Mouse (Mus musculus) adrenal gland, postnatal 25 days (tissue): ENCODE data around the gene Cacna1a. TPM values are rescaled to one million over a fixed set of nuclear protein-coding genes. Genes with fewer than 3 reads are reported as not detected.

Source experiments
- DNase-seq: peaks from one replicate; pipeline ENCODE4 v3.0.0; 2021; ENCODE audit warnings: mixed read lengths
- total RNA-seq: library from RNA; stranded (reverse); gene quantifications from 2 replicates; pipeline ENCODE4 v1.2.3, GENCODE M21; 2021

Gene Cacna1a
- total RNA-seq, 1 experiment from 2014 or later, result 8.0 TPM

DNA sequence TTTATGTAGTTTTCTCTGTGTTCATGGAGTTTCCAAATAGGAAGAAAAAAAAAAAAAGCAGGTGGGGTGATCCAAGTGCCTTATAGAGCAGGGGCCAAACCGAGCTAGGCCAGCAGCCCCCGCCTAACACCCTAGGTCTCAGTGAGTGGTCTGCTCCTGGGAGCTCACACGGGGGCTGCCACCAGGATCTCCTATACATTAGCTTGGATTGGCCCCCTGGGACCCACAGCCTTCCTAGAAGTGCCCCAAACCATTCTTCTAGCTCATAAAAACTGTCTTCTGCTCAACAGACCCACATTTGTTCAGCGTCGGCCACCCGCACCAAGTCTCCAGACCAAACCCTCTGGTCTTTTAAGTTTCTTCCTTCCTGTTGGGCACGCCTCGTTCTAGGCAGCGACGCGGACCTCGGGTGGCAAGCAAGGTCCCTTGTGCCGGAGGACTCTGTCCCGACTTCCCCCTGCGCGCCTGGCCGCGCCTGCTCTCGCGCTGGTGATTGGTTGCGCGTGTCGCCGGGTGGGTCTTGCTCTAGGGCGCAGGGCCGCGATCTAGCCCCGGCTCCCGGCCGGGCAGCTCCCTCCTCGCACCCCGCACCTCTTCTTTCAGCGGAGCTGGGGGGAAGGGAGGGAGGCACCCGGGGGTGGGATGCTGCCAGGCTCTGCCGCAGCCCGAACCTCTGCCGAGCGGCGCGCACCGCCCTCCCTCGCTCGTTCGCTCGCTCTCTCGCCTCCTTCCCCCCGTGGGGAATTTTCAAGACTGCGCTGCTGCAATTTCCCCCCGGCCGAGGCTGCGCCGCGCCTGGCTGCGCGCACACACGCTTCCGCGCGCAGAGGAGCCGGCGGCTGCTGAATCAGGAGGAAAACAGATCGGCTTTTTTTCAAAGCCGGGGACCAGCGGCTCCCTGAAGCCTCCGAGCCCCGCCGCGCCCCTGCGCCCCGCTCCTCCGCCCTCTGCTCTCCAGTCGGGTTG lies 25.9 kb downstream of the Cacna1a start:
- peak; percentile 45 for DNase-seq

DNA sequence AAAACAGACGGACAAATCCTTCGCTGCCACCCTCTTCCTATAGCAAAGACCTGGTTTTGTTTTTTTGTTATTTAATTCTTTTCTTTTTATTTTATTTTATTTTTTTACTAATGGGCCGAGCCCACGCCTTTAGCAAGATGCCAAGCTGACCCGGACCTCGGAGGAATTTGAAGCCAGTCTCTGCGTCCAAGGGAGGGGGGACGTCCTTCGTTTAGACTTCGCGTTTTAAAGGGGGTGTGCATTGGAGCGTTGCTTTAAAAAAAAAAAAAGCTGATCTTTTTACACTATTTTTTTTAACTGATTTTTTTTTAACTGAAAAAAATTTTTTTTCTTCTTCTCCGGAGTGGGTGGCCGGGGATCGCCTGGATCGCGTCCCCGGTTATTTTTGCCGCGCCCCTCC lies 26.7 kb downstream of the Cacna1a start:
- DNase-seq, result no peak

DNA sequence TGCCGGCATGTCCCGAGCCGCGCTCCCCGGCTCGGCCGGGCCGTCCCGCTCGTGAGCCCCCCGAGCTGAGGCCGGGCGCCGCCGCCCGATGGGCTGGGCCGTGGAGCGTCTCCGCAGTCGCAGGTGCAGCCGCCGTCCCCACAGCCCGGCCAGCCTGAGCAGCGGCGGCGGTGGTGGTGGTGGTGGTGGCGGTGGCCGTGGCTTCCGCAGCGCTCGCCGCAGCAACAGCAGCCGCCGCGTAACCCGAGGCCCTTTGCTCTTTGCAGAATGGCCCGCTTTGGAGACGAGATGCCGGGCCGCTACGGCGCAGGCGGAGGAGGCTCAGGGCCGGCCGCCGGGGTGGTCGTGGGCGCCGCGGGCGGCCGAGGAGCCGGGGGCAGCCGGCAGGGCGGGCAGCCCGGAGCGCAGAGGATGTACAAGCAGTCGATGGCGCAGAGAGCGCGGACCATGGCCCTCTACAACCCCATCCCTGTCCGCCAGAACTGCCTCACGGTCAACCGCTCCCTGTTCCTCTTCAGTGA lies 27.2 kb downstream of the Cacna1a start:
- DNase-seq, result peak; percentile 24

DNA sequence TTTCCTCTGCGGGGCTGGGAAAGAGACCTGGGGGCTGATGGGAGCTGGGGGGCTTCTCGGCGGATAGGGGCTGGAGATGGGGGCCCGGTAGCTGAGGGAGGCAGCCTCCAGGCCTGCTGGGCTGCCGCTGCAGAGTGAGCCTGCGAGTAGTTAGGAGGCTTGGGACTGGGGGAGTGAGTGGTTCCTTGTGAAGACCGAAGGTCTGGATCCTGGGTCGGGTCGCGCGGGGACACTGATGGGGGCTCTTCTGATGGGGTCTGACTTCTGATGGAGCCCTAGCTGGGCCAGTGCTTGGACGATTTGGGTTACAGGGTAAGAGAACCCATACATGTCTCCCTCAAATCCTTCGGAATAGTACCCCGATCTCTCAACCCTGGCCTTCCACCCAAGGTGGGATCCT lies 27.8 kb downstream of the Cacna1a start:
- no peak for DNase-seq

DNA sequence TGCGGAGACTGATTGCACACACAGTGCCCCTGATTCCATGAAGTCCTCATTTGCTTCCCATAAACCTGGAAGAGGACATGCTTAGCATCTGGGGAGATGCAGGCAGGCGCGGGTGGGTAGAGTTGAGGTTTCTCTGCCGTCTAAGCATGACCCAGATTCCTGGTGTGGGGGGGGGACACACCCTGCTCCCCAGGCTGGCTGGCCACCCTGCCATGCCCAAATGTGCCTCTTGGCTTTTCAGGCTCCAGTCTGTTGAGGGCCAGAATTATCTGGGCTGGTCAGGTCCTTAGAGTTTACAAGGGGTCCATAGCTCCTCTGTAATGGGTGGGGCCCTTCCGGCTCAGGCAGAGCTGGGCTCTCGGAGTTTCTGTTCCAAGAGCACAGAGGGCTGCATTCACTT lies 28.7 kb downstream of the Cacna1a start:
- DNase-seq, result no peak

DNA sequence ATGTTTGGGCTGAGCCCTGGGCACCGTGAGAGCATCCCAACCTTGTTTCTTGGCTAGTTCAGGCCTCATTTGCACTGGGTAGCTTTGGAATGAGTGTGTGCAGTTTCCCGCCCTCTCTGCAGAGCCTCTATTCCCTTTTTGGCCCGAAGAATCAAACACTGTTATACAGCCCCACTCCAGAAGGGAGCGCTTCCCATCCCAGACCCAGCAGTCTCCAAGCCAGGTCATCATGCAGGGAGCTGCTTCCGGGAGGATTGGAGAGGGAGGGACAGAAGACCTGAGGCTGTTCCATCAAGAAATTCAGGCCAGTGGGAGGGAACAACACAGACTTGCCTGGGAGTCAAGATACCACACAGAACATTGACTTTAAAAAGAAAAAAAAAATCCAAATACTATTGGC lies 29.6 kb downstream of the Cacna1a start:
- DNase-seq, result no peak

DNA sequence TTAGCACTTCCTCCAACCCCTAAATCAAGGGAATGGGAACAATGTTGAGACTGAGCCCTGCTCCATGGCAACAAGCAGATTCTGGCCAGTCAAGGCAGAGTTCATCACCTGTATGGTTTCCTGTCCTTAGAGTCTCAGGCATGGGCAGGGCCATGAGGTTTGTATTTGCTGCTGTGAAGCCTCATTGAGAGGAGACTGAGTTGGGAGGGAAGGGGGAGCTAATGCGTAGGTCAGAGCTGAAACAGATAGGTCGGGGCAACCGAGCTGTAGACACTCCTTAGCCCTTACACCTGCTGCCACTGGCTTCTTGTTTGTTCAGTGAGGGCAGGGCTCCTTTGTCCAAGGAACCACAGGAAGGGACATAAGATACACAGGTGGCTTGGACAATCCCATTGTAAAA lies 36.2 kb downstream of the Cacna1a start:
- DNase-seq, result no peak

DNA sequence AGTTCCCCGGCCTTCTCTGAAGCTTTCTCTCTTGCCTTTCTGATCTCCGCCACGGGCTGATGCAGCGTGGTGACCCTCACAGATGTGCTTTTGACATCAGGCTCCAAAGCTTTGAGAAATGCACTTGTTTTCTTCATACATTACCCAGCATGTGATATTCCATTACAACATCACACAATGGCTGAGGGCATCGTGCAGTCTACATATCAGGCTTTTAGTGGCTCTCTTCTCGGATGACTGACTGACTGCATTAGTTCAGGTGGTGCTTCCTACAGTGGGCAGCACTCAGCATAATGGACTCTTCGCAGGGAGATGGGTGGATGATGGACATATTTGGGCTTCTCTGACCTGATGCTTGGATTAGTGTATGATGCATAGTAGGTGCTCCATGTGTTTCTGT lies 37.8 kb downstream of the Cacna1a start:
- DNase-seq, result no peak

DNA sequence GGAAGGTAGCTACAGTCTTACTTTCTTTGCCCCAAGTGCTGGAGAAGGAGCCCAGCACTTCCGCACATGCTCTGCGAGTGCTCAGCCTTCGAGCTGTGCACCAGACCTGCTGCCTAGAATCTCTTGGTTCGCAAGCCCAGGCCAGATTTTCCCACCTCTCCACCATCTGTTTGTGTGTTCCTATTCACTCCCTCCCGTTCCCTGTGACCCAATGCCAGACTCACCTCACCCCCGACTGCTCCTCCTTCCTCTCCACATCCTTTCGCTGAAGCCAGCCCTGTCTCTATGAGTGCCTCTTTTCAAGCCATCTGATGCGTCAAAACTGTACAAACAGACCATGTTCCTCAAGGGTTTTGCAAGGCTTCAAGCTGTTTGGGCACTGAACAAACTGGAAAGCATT lies 38.3 kb downstream of the Cacna1a start:
- no peak for DNase-seq

DNA sequence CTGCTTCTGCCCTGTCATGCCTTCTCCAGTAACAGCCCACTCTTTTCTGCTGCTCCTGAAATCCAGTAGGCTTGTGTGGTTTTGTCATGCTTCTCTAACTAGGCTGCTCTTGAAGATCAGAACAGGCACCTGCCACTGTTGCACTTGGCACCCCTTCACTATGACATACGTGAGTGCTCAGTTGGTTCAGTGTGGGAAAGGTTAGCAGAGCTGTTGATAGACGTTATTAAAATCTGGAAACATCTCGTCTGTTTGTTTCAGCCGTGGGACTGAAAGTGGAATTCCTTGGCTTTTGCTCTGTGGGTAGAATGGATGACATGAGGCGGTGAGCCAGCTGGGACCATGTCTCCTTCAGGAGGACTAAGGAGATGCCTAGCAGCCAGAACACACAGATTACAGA lies 39.8 kb downstream of the Cacna1a start:
- no peak for DNase-seq

DNA sequence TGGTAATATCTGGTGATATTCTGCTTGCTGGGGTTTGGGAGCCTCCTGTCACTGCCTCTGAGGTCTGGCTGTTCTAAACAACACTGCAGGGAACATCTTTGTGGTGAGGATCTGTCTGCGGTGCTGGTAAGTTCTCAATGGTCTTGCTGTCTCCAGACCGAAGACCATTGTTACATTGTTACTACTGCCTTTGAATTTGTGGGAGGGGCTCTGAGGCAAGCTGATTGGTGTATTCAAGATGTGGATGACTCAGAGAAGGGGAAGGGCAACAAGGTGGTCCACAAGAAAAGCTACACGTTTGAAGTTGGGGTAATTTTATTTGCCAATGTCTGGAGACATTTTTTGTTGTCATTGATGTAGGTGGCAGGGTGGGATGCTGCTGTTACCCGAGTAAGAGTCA lies 40.8 kb downstream of the Cacna1a start:
- no peak for DNase-seq

DNA sequence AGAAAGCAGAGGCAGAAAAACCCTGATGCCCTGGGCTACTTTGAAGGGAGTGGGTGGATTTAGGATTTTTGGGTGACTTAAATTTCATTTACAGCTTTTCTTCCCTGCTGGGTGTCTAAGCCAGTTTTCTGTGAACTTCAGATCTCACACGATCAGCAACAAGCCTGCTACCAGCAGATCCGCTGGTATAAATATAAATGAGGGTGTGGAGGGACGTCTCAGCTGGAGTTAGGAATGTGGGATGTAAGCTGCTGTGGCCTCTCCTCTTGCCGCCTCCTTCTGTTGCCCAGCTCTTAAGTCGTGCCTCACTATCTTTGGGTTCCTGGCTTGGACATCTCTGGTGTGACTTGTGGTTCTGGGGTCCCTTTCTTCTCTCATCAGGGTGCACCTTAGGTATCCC lies 41.3 kb downstream of the Cacna1a start:
- no peak for DNase-seq

DNA sequence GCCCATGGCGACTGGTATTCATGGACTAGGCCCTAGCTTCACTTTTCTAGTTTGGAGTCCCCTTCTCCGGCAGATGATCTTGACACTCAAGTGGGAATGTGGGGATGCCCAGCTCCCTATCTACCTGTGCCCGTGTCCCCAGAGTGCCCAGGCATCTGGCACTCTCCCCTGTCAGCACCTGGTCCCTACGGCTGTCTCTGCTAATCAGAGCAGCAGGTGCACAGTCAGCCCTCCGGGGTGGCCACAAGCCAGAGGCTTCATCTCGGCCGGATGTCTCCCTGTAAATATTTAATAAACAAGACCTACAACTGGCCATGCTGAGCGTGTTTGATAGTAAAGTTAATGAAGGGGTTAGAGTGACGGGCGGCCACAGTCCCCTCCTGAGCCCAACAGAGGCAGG lies 47.1 kb downstream of the Cacna1a start:
- no peak for DNase-seq

DNA sequence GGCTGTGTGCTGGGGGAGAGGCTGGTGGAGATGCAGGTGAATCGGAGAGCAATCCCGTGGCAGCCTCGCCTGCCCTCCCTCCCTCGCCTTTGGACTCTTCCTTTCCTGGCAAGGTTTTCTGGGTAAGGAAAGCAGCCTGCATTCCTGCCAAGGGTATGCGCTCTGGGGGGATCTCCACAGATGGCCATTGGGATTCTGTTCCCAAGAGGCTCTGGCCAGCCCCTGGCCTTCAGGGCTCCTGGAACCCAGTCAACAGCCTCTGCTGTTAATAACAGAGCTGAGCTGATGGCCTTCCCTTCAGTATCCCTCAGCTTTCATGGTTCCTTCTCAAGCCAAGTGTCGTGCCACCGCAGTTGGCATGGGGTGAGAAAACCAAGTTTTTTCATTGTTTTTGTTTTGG lies 51.6 kb downstream of the Cacna1a start:
- DNase-seq, result no peak

DNA sequence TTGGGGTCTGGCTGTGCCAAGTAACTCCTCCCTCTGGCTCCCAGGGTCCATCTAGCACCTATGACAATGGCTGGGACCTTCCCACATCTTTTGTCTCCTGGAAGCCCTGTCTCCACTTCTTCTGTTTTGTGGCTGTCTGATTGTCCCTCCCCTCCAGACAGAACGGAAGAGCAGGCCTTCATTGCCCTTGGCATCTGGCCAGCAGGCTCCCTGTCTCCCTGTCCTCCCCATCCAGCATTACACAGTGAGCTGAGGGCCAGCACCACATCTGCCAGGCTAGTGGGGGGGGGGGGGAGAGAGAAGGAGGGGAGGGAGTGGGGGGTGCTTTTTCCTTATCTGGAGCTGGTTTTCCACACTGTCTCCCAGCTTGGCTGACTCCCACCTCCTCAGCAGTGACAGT lies 53.8 kb downstream of the Cacna1a start:
- no peak for DNase-seq

DNA sequence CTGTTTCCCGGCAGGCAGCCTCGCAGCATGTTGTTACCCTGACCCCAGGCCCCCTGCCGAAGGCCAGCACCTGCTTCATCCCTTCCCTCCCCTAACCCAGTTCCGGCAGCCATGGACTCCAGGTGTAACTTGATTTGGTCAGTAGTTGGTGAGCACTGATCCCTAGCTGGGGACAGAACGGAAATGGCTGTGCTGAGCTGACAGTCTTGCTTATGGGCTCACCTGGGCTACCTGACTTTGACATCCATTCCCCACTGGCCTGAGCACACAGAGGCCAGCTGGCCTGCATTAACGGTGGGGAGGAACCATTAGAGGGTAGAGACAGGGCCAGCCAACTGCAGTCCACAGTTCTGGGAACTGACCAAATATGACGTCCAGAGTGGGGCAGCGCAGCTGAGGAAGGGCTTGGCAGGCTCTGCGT lies 58.3 kb downstream of the Cacna1a start:
- no peak for DNase-seq

DNA sequence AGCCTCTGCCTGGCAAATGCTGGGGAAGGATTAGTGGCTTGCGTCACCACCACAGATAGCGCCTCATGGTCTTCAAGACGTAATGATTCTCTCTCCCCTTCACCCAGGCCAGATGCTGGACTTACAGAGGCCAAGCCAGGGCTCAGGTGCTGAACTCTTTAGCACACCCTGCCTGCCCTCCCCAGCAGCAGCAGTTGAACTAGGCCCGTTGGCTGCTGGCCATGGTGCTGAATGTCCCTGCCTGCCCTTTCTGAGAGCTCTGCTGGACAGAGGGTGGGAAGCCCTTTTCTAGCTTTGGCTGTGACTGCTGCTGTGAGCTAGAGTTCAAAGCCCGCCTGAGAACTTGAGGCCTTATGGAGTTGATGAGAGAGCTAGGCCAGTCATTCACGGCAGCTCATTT lies 66.3 kb downstream of the Cacna1a start:
- DNase-seq, result peak; percentile 77

DNA sequence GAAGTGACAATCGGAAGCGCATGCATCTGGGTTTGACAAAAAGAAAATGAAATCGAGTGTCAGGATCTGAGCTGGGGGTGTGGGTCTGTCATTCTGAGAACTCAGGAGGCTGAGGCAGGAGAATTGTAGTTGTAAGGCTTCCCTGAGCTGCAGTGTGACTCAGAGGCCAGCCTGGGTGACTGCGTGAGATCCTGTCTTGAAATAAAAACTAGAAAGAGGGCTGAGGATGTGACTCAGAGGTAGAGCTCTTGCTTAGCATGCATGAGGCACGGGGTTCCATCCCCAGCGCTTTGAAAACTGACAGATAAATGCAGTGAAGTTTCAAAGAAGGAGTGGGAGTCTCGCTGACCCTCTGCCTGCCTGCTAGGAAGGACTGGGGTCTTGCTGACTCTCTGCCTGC lies 70.6 kb downstream of the Cacna1a start:
- no peak for DNase-seq

DNA sequence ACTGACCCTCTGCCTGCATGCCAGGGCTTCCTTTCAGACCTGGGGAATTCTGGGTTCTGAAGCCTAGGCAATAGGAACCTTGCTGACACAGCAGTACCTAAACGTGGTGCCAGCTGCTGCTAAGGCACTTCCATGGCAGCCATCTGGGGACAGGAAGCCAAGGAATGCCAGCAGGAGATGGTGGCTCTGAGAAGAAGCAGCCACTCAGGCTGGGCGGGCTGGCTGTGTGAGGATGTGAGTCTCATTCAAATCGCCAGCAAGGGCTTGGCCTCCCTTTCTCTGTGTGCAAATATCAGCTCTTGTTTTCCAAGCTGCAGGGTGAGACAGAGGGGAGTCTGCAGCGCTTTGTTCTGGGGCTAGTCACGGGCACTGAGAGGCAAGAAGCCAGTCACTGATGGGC lies 71.0 kb downstream of the Cacna1a start:
- no peak for DNase-seq

DNA sequence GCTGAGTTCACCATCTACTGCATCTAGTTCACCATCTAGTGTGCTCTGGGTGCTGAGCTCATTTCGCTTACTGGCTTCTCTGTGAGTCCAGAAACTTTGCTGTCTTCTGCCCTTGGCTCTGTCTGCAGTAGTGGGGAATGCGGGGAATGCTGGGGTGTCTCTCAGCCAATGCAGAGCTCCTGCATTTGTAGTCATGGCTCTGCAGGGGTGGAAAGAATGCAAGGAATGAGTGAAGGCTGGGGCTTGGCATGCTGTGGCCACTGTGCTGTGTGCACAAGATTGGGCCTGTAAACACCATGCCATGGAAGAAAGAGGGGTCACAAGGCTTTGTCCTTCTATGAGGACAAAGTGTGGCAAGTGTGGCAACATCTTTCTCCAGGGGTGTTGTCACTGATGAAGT lies 72.5 kb downstream of the Cacna1a start:
- DNase-seq, result no peak

DNA sequence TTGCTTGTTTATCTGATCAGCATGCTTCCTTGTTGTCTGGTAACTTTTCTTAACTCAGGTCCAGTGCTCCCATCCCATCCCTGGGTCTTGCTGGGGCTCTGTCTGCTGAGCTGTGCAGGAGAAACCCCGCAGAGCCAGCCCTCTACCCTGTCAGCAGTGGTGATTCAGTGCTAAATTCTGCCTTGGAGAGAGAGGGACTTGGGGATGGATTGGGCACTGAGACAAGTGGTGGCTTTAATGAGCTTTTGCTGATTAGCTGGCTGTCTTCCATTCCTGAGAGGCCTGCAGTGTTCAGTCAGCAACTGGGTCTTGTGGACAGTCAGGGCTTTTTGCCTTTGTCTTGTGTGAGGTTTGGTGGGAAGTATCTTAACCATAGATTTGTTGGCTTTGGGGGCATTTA lies 78.7 kb downstream of the Cacna1a start:
- no peak for DNase-seq

DNA sequence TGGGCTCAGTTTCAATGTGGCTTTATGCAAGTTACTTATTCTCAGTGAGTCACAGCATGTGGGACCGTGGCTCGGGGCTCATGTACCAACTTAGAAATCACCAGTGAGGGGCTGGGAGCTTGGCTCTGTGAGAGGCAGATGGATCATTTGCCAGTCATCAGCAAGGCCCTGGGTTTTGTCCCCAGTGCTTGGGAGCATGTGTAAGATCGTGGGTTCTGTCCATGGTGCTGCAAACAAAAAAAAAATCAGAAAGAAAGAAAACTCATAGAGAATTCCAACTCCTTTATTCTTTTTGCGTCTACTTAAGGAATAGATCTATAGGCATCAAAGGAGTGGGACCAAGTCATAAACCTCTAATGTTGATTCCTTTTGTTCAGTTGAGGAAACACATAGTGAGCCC lies 80.8 kb downstream of the Cacna1a start:
- DNase-seq, result no peak

DNA sequence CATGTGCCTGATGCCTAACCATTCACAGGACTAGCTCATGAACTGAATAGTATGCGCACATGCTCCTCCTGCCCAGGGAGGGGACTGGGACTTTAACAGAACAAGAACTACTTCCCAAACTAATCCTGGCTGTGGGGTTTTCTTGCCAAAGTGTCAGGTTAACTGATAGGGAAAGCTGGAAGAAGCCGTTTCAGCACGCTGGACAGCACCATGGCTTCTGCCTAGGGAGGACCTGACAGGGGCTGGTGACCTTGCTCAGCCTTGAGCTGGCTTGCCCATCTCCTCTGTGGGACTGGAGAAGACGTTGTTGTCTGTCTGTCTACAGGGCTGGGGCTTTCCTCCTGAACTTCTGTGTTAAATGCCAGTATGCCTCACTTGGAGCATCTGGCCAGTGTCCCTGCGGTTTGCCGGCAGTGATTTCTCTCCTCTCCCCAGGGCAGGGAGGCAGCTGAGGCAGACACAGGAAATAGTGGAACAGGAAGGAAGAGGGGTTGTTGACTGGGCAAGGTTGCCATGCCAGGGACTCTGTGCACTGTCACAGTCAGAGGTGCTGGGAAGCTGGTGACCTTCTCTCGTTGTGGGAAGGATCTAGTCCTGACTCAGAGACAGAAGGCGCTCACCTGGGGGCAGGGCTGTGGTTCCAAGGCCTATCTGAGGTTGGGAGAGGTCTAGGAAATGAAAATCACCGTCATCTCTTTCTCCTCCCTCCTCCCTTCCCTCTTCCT lies 83.2 kb downstream of the Cacna1a start:
- peak; percentile 75 for DNase-seq
